Mouse (Mus musculus): ENCODE results near the gene Nos1ap.

The Nos1ap gene

DNA sequence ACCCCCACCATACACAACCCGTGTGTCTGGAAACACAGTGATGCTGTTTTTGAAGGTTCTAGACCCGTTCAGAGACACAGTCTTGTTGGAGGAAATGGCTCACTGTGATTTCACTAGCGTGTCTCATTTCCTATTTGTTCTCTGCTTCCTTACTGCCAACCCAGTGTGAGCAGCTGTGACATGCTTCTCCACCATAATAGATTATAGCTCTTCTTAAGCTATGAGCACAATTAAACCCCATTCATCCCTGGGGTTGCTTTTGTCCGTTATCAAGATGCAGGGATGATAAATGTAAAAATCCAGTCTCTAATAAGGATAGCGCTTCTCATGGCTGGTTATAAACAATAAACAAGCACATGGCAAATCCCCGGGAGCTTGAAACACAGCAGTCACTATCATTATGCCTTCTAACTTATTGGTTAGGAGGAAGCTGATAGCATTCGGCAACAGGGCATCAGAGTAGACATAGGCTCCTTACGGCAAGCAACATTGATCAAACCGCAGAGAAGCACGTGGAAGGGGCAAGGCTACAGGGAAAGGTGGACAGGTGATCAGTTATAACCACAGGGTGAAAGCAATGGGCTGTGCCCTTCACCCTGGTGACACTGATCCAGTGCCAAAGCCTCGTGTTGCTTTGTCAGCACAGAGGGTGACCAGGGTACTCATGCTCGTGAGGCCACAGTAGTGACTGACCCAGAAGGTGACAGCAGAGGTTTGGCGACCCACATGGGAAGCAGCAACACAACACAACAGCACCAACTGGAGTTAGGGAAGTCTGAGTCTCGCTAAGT is 133.6 kb downstream of the Nos1ap start:
- DNase-seq = no peak

GRCm38 (mm10) chr1:170455387-170455786 is 134.3 kb downstream of the Nos1ap start:
- no peak for DNase-seq

GRCm38 (mm10) chr1:170453455-170453854 is 136.2 kb downstream of the Nos1ap start:
- no peak for DNase-seq

GRCm38 (mm10) chr1:170448244-170448643 is 141.4 kb downstream of the Nos1ap start:
- DNase-seq = no peak

DNA sequence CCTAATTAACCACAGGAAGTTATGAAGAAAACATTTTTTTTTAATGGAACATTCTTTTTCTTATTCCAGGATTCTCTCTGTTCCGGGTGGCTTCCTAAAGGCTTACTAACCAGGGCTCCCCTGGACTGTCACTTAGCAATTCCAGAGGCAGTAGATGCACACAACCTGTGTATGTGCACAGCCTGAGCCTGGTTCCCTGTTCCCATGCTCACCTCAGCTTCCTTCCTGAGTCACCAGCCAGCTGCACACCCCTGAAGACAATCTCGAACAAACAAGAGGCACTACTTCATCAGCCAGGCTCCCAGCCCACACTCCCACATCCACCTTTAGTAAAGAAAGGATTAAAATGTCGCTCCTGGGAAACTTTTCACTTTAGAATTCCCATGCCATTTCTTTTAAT is 144.2 kb downstream of the Nos1ap start:
- no peak for DNase-seq

- no peak for DNase-seq
These were observed 149.3 kb downstream of the Nos1ap start for GRCm38 (mm10) chr1:170440367-170440766.

GRCm38 (mm10) chr1:170438471-170439151 is 151.1 kb downstream of the Nos1ap start:
- no peak for DNase-seq

DNA sequence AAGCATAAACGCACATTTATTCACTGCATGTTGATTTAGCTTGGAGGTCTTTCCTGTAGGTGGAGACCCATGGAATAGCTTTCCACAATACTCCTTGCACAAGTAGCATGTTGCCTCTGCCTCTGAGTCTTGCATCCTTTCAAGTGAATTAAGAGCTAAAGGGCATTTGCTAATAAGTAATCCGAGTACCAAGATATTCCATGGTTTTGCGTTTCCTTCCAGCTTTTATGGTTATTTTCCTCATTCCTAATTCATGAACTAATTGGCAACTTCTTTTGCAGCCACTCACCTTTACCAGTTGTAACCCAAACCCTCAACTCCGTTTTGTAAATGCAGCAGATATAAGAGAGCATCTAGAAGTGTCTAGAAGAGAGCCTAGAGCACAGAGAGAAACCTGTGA is 155.5 kb downstream of the Nos1ap start:
- no peak for DNase-seq

- DNase-seq = no peak
These were observed 156.0 kb downstream of the Nos1ap start for GRCm38 (mm10) chr1:170433661-170434060.

GRCm38 (mm10) chr1:170432288-170432687 is 157.4 kb downstream of the Nos1ap start:
- no peak for DNase-seq

DNA sequence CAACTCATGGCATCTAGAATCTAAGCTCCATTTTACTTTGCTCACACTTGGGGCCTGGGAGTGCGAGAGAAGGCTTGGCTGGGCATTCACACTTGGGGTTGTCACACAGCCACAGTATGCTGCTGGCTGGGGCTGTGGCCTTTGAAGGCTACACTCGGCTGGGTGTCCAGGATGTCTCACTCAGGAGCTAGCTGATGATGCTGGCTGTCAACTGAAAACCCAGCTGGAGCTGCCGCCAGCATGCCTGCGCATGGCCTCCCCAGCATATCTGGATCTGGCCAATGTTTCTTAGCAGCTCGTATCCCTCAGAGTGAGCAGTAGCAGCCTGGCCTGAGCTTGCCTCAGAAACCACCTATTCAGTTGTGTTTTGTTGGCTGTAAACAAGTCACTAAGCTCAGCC is 158.3 kb downstream of the Nos1ap start:
- peak; percentile 19 for DNase-seq

DNA sequence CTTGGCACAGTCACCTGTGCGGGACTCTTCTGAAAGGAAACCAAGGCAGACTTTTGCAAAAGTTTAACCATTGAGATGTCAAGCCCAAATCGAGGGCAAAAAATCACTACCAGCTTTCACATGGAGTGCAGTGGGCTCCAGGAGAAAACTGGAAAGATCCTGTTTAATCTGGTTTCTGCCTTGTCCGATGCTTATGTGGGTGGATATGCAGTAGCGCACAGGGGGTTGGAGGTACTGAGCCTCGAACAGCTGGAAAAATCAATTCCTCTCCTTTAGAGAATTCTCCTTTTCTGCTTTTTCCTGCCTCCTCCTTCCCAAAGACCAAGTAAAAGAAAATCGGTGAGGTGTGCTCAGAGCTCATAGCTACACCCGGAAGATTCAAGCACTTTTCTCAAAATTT is 159.0 kb downstream of the Nos1ap start:
- no peak for DNase-seq

DNA sequence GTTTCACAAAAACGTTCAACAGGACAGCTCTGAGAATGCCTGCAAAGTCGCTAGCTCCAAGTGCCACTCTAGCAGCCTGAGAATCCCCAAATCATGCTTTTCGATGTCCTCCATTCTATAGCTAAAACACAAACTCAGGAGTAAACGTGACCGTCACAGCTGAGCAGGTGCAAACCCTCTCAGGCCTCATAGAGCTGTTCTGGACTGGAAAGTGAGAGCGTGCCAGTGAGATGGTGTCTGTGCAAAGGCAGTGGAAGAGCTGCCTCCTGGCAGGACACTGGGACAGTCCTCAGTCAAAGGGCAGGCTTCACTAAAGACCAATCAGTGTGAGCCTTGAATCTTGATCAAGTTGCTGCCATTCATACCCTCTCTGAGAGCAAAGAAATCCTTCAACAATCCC is 160.0 kb downstream of the Nos1ap start:
- no peak for DNase-seq

DNA sequence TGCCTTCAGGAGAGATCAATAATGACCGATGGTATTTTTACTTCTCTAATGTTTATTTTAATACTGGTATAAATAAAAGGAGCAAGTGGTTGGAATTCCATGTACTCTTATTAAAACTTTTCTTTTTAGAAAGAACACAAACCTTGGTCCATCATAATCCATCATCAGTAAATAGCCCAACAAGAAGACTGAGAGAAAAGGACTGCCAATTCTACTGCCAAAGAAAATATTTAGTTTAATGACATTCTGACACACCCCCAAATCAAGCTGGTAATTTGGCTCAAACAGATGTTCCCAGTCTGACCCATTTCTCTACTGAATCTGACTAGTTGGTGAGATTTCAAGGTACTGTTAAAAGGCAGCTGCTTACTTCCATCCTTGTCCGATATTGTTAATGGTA is 161.5 kb downstream of the Nos1ap start:
- no peak for DNase-seq

DNA sequence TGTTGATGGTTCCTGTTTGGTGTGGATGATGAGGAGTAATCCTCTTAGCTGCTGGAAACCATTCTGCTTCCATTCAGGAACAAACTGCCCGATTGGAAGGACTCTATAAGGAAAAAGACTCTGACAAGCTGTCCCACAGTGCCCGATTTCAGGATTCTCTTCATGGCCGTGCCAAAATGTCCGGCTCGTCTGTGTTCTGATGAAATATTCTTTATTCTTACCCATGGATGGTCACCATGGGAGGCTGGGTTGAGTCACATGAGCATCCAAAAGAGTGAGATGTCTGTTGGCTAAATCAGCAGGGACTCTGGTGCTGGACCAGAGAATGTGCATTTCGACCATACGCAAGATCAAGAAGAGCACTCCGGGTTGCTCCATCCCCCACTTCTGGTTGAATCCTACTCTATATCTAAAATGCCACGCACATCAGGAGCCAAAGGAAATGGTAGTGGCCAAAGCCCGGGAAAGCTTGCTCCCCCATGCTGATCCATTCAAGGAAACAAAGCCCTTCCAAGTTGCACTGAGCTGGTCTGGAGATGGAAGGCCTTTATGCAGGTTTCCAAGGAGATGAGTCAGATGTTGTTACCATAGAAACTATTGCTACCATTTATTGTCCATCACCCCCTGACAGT is 165.3 kb downstream of the Nos1ap start:
- peak; percentile 27 for DNase-seq

- DNase-seq = no peak
These were observed 166.6 kb downstream of the Nos1ap start for GRCm38 (mm10) chr1:170423048-170423447.

GRCm38 (mm10) chr1:170422188-170422587 is 167.5 kb downstream of the Nos1ap start:
- DNase-seq = no peak

DNA sequence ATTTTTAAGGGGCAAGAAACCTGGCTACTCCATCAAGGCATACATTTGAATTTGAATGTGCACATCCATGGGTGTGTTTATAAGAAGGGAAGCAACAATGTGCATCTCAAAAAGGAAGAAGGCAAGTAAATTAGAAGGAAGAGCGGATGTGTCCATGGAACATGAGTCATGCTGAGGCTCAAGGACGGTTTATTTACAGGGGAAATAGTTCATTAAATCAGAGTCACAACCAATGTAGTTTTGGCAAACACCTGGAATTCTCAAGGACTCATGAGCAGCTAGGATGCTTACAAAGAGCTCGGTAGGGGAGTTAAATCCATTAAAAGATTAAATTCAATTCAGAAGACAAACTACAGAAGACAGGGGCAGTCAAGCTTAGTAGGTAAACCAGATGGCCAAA is 169.7 kb downstream of the Nos1ap start:
- no peak for DNase-seq

DNA sequence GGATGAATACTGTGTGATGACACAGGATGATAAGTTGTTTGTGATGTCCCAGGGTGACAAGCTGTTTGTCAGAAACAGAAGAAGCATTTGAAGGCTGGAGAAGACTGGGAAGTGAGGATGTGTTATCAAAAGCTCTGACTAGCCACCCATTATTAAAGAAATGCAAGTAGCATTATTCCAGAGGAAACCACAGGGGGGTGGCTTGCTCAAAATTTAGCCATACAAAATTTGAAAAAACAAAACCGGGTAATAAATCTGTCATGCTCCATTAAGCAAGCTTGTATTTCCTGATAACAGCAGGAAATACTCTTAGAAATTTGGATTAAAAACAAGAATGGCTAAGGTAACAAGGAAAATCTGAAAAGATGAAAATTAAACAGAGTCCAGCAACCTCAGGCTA is 171.5 kb downstream of the Nos1ap start:
- DNase-seq = no peak

DNA sequence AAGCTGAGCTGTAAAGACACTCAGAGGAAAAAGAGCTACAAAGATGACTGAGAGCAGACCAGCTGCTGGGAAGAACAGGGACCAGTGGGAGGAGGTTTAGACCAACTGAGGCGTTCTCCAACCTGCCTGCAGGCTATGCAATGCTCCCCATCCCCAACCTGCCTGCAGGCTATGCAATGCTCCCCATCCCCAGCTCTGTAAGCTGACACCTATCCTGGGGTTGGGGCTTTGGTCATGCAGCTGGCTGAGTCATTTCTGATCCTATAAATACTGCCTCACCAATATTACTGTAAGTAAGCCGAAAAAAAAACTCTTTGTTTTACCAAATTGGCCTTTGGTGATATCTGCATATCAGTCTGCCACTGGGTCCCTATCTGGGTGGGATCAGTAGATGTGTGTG is 172.7 kb downstream of the Nos1ap start:
- no peak for DNase-seq

- no peak for DNase-seq
These were observed 173.5 kb downstream of the Nos1ap start for GRCm38 (mm10) chr1:170416206-170416605.

DNA sequence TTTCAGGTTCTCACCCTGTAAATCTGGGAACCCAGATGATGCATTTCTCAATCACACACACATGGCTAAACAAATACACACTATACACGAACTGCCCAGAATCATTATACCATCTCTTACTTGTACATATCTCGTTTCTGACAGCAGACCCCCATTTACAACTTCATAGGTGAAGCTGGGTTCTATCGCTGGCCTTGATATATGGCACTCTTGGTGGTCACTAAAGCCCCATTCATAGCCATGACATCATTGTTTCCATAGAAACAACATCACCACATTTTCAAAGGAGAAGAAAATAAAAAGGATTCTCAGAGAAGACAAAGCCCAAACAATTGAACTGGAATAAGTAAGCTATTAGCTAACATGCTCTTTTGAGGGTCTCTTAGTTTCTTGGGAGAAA is 174.3 kb downstream of the Nos1ap start:
- no peak for DNase-seq

GRCm38 (mm10) chr1:170410402-170411191 is 179.1 kb downstream of the Nos1ap start:
- DNase-seq = no peak
